Mouse (Mus musculus) limb, embryonic 13.5 days (tissue): ENCODE measurements around the gene Slc25a19. TPM values are rescaled to one million over a fixed set of nuclear protein-coding genes. Genes with fewer than 3 reads are reported as not detected.

Experiments used
- ATAC-seq: fragments of 200-750 bp; cut with Nextera tagmentation; 2 replicates; pipeline ENCODE4 v1.8.0; 2017; ENCODE audit warnings: low read depth, moderate number of reproducible peaks, moderate TSS enrichment; ENCODE audit not compliant: low FRiP score
- H3K27ac ChIP-seq: fragments of 300-500 bp; sonication (generic); 2 replicates; pipeline ENCODE4 v1.5.1; 2015; ENCODE audit warnings: inconsistent platforms, mild to moderate bottlenecking, moderate library complexity
- H3K27me3 ChIP-seq: fragments of 300-500 bp; sonication (generic); 2 replicates; pipeline ENCODE4 v1.6.1; 2015; ENCODE audit warnings: mild to moderate bottlenecking, inconsistent platforms
- H3K36me3 ChIP-seq: fragments of 300-500 bp; sonication (generic); 2 replicates; pipeline ENCODE4 v1.6.1; 2015; ENCODE audit warnings: inconsistent platforms, mild to moderate bottlenecking, moderate library complexity
- H3K4me1 ChIP-seq: fragments of 300-500 bp; sonication (generic); 2 replicates; pipeline ENCODE4 v1.6.1; 2015; ENCODE audit warnings: inconsistent platforms
- H3K4me2 ChIP-seq: fragments of 300-500 bp; sonication (generic); replicated peaks from 2 replicates; pipeline ENCODE4 v1.6.1; 2015; ENCODE audit warnings: inconsistent platforms, mild to moderate bottlenecking, moderate library complexity
- H3K4me3 ChIP-seq: fragments of 300-500 bp; sonication (generic); 2 replicates; pipeline ENCODE4 v1.5.1; 2015; ENCODE audit warnings: moderate library complexity, mild to moderate bottlenecking, inconsistent platforms
- H3K9ac ChIP-seq: fragments of 300-500 bp; sonication (generic); 2 replicates; pipeline ENCODE4 v1.6.1; 2015; ENCODE audit warnings: mild to moderate bottlenecking, inconsistent platforms
- H3K9me3 ChIP-seq: fragments of 300-500 bp; sonication (generic); 2 replicates; pipeline ENCODE4 v1.6.1; 2016; ENCODE audit warnings: inconsistent platforms
- WGBS: fragments of 180-500 bp; shearing (Covaris S2); methylation state at CpG from one replicate; pipeline ENCODE4 v1.1.7; 2015; 5-methylcytosine and 5-hydroxymethylcytosine counted together
- polyA plus RNA-seq: library from polyadenylated mRNA; unstranded; fragments of >200 nt; fragmentation: Nextera tagmentation; extraction: Ambion mirVana; gene quantifications from 2 replicates; pipeline ENCODE4 v1.2.1, GENCODE M21; 2015

Gene Slc25a19
- polyA plus RNA-seq, 1 experiment from 2014 or later, result 30.2 TPM

DNA sequence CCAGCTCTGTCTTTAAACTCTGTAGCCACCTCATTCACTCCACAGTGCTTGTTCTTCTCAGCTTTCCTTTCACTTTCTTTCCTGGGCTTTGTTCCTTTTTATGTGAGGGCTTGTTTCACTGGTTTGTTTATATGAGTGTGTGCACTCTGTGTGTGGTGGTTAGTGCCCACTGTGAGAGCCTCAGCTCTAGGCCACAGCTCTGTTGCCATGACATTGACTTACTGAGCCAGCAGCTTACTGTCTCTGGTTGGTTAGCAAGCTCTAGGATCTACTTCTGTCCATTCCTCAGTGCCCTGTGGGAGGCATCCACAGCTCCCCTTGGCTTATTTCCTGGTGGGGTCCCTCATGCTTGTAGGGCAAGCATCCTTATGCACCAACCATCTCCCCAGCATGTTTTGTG, 49.0 kb downstream of the Slc25a19 start:
- H3K4me2 ChIP-seq, result no peak overlapping the region
- no peaks in the 10 kb centered on the region for H3K4me1 ChIP-seq
- peaks cover 76% of the 10 kb centered on the region for H3K36me3 ChIP-seq
- no peaks in the 10 kb centered on the region for H3K27me3 ChIP-seq
- no peak overlapping the region for H3K4me3 ChIP-seq
- ATAC-seq, result no peak
- H3K9ac ChIP-seq, result no peak overlapping the region; the same call in 1 of the 2 replicates
- H3K27ac ChIP-seq, result no peak overlapping the region
- H3K9me3 ChIP-seq, result no peaks in the 10 kb centered on the region

GRCm38 (mm10) chr11:115564961-115565360, 63.1 kb downstream of the Slc25a19 start:
- no peak for ATAC-seq
- Histone ChIP-seq H3K4me1 (peaks cover 14% of the 10 kb centered on the region), H3K9ac (peak overlapping the region; percentile 83), H3K4me3 (peak overlapping the region; percentile 87), H3K27ac (no peak overlapping the region), H3K9me3 (no peaks in the 10 kb centered on the region), H3K4me2 (peak overlapping the region; percentile 86), H3K27me3 (no peaks in the 10 kb centered on the region), H3K36me3 (peaks cover 43% of the 10 kb centered on the region)
- WGBS, result 15% methylated on average over 7 of the region's 7 CpGs

Other genes starting within 250 kb of the Slc25a19 start
- gene Cdr2l, start 246.4 kb downstream of the Slc25a19 start, polyA plus RNA-seq, result 11.3 and 11.4 TPM in 2 replicates
- gene Mrpl58, start 224.5 kb downstream of the Slc25a19 start, polyA plus RNA-seq, result 174 and 178 TPM in 2 replicates
- 942 TPM in 2 replicates for gene Atp5h, start 208.3 kb downstream of the Slc25a19 start, polyA plus RNA-seq
- 16.1 and 17.4 TPM in 2 replicates for gene Kctd2, start 208.2 kb downstream of the Slc25a19 start, polyA plus RNA-seq
- gene Trim80, start 187.8 kb downstream of the Slc25a19 start, polyA plus RNA-seq, result 0.08 TPM in 1 of 2 replicates, not detected in the other
- gene Slc16a5, start 165.8 kb downstream of the Slc25a19 start, polyA plus RNA-seq, result 0.15 and 0.19 TPM in 2 replicates
- 9.3 and 10.2 TPM in 2 replicates for gene Armc7, start 152.6 kb downstream of the Slc25a19 start, polyA plus RNA-seq
- 65.4 and 75.4 TPM in 2 replicates for gene Nt5c, start 136.4 kb downstream of the Slc25a19 start, polyA plus RNA-seq
- gene Jpt1, start 113.9 kb downstream of the Slc25a19 start, polyA plus RNA-seq, result 557 and 558 TPM in 2 replicates
- gene Sumo2, start 92.0 kb downstream of the Slc25a19 start, polyA plus RNA-seq, result 1,169 and 1,249 TPM in 2 replicates
- 184 and 186 TPM in 2 replicates for gene Nup85, start 63.9 kb downstream of the Slc25a19 start, polyA plus RNA-seq
- gene Mrps7, start 24.4 kb downstream of the Slc25a19 start, polyA plus RNA-seq, result 91.6 and 93.5 TPM in 2 replicates
- 18.1 and 20.9 TPM in 2 replicates for gene Gga3, start 24.2 kb downstream of the Slc25a19 start, polyA plus RNA-seq
- gene Mif4gd, start 15.3 kb downstream of the Slc25a19 start, polyA plus RNA-seq, result 18.8 and 19.8 TPM in 2 replicates
- gene Grb2, start 80.3 kb upstream of the Slc25a19 start, polyA plus RNA-seq, result 96.5 and 102 TPM in 2 replicates
- 22.7 and 31.9 TPM in 2 replicates for gene Tmem94, start 137.1 kb upstream of the Slc25a19 start, polyA plus RNA-seq
- gene Caskin2, start 185.3 kb upstream of the Slc25a19 start, polyA plus RNA-seq, result 15.5 and 19.4 TPM in 2 replicates
- gene Tsen54, start 186.4 kb upstream of the Slc25a19 start, polyA plus RNA-seq, result 32.9 and 33.8 TPM in 2 replicates
- gene Llgl2, start 195.8 kb upstream of the Slc25a19 start, polyA plus RNA-seq, result 4.8 and 6.0 TPM in 2 replicates
- 0.15 and 0.24 TPM in 2 replicates for gene Myo15b, start 230.1 kb upstream of the Slc25a19 start, polyA plus RNA-seq